Mouse (Mus musculus): ENCODE results near the gene Tlk1. TPM values are rescaled to one million over a fixed set of nuclear protein-coding genes. Genes with fewer than 3 reads are reported as not detected.
A peak's percentile ranks its signal among the peaks of the same experiment; 100 is the strongest.
"Not testable (repeated sequence)": the region's sequence is repeated elsewhere in the genome, so short reads cannot be mapped to it uniquely, and the experiment has no call there.

Gene Tlk1
- total RNA-seq, 2 experiments from 2014 or later = 43.1 to 46.2 TPM

DNA sequence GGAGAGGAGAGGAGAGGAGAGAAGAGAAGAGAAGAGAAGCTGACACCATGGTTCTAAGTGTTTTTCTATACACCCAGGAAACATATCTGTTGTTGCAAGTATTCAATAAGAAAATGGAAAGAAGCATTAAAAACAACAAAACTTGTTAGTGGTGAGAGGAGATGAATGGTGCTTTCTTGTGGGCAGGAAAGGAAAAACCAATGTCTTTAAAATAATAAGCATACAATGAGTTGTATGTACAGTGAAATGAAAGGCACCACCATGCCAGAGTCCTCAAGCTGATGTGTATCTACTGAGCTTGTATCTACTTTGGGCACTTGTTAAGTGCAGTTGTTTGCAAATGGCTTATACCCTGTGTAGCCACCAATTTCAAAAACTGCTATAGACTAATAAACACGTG is 7.7 kb upstream of the Tlk1 start:
- no peak for DNase-seq

DNA sequence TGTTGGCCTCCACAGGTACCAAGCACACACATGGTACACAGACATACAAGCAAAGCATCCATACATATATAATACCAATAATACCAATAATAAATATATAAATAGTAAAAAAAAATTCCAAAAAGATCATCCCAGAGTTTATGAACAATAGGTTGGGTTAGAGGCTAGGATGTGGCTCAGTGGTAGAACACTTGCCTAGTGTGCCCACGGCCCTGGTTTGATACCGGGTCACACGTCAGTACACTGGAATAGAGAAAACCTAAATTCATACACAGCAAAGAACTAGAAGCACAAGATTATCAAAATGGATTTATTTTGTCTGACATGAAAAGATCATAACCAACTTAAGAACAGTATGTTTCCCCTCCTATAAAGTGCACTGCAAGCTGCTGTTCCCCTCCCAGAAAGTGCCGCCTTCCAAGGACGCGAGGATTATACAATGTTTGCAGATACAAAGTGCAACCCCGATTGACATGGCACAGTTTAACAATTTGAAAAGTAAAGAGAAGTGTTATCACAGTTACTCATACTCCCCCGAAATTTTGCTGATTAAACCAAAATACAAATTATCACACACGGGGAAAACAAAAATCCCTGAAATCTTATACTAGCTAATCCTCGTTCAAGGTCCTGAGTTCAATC is 6.3 kb upstream of the Tlk1 start:
- DNase-seq = no peak

DNA sequence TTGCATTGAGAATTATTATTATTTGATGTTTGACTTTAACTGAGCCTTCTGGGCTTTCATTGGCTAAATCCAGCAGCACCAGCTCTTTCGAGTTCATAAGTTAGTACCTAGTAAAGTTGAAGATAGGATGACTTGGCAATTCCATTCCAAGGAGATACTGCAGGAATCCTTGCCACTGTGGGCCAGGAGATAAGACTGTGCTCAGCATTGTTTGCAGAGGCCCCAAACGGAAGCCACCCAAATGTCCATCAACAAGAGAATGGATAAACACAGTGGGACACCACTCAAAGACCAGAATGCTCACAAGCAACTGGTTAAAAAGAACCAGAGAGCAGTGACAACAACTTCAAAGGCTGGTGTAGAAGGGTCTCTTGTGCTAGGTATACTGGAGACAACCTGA is 5.2 kb upstream of the Tlk1 start:
- no peak for DNase-seq

DNA sequence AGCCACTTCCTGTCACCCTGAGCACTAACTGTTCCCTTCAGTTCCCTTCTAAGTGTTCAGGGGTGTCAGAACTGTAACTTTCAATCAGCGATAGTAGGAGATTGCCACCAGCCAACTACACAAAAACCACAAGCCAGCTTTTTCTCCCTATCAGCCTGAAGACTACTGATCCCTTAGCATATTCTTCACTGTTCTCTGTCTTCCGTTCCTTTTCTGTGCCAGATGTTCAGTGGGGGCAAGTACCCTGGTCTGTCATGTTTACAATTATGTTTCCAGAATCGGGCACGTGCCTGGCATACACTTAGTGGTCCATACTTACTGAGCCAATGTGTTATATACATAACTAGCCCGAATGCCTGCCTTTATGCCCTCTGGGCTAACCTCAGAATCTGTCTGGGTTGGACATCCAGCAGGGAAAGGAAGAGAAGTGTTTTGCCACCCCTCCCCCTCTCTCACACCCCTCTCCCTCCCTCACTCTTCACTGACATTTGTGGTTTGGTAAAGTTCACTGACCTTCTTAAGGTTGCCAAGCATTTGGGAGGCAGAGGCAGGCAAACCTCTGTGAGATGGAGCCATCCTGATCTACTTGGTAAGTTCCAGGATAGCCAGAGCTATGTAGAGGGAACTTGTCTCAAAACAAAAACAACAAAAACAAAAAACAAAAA is 4.5 kb upstream of the Tlk1 start:
- DNase-seq = no peak

DNA sequence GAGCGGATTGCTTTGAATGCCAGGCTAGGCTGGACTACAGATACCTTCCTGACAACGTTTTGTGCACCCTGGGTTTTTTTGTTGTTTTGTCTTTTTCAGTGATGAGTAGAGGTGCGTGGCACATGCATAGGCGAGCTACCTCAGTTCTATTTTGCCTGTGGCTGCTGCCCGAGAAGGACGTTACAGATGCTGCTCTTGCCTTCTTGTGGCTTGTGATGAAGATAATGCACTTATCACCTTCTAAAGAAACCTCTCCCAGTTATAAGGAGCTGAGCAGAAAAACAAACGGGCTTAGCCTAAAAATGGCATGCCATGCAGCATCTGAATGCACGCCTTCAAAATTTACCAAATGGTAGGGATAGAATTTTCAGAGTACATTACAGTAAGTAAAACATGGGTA is 2.3 kb upstream of the Tlk1 start:
- DNase-seq = no peak

DNA sequence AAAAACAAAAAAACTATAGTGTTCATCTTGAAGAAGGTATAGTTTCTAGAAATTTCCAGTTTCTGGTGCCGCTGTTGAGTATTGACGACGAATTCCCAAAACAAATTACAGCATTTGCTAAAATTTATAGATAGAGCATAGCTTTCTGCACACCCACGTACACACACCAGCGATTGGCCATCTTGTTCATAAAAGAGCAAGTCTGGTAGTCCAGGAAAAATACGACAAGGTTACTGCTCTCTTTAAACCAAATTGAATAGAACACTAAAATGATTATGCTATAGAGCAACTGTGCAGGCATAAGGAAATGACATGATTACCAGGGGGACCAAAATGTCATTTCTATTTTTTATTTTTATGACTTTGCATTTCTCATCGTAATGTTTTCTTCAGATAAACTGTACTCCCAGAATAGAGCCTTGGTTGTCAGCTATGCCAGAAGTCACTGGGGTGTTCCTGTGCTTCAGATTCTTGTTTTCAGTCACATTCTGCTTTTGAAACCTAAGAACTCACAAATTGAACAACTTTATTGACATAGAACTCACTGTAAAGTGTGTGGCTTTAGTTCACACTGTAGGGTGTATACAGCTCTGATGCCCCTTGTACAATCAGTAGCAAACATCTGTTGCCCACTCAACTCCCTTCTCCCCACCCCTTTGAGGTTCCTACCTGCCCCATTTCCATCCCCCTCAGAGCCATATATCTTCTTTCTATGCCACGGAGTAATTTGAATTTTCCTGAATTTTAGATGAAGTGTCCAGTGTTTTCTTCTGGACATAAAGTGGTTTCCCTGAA is 1.1 kb upstream of the Tlk1 start:
- no peak for DNase-seq

DNA sequence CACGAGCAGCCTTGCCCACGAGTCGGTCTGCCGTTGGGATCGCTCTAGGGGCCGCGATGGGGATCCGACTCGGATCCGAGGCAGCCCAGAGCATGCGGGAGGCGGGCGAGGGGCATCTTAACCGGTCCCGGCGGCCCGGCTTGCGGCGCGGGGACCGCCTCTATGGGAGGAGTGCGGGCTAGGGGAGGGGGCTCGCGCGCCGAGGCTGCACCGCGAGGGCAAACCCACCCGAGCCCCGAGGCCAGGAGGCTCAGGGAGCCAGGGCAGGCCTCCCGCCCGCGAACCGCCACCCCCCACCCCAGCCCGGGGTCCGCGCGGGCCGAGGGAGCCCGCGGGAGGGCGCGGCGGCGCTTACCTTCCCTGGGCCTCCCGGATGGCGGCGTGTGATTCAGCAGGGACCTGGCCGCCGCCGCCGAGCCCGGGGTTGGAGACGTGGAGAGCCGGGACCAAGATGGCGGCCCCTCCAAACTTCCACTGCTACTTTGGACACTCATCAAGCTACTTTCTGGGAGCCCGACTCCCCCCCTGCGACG is 624 bp downstream of the Tlk1 start:
- DNase-seq = peak; percentile 76

DNA sequence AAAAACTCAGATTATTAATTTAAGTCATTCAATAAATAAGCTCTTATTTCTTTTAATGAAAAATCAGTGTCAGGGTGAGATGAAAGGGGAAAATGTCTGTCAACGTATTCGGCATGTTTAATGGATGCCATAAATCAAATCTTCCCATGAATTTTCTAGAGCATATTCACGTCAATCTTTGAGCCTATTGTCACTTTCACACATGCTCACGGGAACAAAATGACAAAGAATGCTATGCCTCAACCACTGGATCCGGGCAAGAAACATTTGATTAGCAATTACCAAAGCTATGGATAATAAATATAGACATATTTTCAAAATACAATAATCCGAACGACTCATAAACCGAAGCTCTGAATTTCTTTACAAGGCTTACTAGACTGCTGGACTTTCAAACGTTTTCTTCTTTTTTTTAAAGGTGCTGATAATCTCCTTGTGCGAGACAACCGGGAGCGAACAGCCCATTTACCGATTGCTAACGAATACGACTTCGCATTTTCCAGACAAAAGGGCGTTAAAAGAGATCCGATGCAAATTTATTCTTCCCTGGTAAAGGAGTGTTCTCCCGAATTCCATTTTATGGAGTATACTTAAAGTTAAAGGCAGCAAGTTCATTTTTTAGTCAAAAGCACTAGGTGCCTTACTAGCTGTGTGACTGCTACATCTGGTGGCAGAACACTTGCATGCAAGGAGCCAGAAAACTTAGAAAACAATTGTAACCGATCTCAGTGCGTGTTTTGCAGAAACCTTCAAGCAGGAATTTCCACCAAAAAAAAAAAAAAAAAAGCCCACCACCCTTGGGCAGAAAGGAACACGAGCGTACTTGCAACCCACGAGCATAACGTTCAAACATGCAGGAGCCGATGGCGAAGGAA is 1.4 kb downstream of the Tlk1 start:
- no peak for DNase-seq

DNA sequence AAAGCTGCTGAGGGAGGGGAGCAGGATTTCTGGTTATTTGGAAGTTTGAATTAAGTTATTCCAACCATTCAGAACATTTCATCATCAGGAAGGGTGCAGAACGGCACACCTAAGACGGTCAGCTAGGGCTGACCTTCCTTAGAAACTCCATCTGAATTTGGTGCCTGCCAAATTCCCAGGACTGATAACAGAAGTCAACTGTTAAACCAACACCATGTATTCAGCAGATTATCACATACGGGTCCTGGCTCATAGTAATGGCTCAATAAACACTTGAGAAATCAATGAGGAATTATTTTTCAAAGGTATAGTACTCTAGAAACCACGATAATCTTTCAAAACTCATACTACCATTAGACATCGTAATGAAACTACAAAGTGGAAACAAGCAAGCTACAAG is 2.1 kb downstream of the Tlk1 start:
- DNase-seq = no peak

DNA sequence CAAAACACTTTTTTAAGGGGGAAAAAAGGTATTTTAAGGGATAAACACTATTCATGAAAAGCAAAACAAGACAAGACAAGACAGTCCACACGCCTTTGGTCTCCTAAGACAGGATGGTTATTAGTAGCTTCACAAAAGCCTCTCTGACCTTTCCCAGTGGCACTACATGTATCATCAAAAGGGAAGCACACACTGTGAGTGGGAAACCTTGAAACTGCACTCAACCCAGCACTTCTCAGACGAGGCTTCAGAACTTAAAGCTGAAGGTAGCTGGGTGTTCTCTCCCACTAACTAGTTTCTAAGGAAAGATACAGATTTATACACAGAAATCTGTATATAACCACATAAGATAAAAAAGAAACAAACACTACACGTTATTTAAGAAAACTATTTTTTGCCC is 8.6 kb downstream of the Tlk1 start:
- DNase-seq = no peak

DNA sequence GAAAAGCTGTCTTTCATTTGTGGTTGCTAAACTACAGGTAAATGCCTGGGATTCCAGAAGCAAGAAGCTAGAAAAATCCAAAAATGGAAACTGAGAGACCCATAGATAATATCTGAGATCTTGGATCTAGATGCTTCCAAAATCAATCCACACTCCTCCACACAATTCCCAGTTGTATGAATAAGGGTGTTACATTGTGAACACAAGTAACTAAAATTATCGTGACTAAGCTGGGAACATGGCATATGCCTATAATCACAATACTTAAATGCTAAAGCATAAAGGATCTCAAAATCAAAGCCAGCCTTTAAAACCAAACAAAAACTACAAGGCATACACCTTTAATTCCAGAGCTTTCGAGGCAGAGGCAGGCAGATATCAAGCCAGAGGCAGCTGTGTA is 9.5 kb downstream of the Tlk1 start:
- DNase-seq = no peak

DNA sequence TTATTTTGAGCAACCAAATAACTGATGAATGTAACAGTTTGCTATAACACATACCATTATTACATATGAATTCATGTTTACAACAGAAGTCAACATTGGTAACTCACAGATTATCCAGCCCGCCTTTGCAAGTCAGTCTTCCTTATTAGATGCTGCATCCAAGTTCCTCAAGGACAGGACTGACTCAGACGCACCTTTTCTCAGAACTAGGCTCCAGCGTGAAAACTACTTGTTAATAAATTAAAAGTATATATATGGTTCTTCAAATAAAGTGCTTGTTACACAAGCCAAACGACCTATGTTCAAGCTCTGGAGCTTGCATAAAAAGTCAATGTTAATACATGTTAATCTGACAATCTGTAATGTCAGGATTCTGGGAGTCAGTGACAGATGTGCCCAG is 11.9 kb downstream of the Tlk1 start:
- DNase-seq = no peak

DNA sequence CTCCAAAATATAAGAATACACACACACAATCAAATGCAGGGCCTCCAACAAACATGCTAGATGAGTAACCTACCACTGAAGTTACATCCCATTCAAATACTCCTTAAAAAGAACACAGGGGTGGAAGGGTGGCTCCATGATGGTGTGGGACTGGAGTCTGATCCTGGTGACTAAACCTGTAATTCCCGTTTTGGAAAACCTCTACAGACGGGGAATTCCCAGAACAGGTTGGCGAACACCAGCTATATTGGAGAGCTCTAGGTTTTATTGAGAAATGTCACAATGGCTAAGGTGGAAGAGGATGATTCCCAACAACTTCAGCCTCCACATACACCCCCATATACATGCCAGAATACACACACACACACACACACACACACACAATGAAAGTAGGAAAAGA is 14.1 kb downstream of the Tlk1 start:
- DNase-seq = no peak

DNA sequence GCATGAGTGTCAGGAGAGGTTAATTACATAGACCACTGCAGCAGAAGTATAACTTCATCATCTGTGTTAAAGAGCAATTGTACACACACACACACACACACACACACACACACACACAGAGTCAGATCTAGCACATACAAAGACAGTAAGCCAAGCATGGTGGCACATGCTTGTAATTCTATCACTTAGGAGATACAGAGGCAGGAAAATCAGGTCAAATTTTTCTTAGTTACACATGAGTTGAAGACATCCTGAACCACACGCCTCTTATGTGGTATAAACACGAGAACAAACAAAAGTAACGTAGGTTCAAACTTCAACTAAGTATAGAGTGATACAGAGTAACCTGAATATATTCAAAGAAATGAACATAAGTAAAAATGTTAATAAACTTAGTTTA is 15.6 kb downstream of the Tlk1 start:
- DNase-seq = no peak

DNA sequence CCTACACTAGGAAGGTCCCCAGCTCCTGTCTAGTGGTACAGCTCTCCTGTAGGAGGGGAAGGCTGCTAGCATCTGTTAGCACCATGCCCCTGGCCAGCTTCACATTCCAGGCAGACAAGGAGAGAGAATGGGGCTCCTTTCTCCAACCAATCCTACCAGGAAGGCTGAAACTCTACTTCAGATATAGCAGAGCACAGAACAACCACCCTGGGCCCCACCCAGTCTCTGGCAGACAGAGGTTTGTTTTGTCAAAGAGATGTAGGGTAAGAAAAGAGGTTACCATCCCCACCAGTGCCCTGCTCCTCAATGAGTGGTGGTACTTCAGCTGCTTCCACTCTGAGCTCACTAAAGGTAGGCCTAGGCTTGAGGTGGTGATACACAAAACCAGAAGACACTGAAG is 16.8 kb downstream of the Tlk1 start:
- no peak for DNase-seq

DNA sequence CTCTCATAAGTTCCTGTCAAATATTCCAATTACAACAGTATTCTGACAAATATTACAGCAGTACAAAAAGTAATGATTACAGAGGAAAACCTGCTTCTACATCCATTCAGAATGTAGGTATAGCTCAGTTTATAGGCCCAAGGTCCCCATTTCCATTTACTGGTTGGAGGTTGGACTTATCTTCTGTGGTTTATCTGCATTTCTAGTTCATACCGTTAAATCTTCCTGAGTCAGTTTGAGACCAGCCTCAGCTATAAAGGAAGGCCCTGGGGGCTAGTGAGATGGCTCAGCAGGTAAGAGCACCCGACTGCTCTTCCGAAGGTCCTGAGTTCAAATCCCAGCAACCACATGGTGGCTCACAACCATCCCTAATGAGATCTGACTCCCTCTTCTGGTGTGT is 17.9 kb downstream of the Tlk1 start:
- not testable (repeated sequence) for DNase-seq

DNA sequence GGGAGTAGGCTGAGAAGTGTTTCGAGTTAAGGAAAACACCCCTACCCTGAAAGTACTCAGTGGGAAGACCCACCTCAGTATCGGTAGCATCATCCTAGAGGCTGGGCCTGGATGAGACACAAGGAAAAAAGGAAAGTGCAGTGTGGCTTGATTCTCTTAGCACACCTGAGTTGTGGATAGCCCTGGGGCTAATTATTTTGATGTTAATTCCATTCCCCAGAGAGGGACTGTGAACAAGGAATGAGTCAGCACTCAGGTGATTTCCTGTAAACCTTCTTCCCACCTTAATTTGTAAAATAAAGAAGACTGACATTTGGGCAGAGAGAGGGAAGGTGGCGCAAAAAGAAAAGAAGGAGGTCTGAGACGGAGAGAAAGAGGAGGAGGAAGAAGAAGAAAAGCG is 19.5 kb downstream of the Tlk1 start:
- no peak for DNase-seq

DNA sequence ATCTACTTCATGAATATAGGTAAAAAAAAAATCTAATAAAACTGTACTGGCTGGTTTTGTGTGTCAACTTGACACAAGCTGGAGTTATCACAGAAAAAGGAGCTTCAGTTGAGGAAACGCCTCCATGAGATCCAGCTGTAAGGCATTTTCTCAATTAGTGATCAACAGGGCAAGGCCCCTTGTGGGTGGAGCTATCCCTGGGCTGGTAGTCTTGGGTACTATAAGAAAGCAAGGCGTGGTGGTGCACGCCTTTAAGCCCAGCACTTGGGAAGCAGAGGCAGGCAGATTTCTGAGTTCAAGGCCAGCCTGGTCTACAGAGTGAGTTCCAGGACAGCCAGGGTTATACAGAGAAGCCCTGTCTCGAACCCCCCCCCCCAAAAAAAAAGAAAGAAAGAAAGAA is 21.8 kb downstream of the Tlk1 start:
- not testable (repeated sequence) for DNase-seq

DNA sequence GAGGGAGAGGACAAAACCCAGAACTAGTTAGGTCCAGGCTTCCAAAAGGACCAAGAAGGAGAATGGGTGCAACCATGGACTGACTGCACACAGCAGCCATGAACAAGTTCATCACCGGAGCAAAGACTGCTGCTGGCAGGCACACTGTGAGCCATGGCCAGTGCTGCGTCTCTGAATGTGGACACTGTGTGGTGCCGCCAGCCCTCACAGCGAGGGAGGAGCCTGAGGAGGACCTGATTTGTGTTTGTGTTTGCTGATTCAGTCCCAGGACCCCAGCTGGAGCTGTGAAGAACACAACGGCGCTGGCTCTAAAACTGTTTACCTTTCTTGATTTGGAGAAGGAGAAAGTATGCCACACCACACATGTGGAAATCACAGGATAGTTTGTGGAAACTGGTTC is 22.9 kb downstream of the Tlk1 start:
- DNase-seq = peak; percentile 12

DNA sequence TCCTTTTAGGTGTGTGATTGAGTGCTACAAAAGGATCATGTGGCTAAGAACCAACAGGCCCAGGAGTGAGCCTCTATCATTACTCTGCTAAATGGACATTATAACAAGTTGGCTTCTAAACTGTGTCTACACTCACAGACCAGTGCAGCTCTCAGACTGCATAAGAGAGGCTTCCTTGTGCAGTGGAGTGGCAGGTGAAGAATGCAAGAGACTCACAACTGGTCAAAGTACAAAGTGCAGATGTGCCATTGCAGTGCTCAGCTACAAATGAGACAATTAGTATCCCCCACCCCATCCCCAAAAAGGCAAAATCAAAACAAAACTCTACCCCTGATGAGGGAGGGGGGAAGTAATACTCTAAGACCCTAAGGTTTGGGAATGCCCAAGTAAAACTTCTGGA is 24.0 kb downstream of the Tlk1 start:
- DNase-seq = no peak

DNA sequence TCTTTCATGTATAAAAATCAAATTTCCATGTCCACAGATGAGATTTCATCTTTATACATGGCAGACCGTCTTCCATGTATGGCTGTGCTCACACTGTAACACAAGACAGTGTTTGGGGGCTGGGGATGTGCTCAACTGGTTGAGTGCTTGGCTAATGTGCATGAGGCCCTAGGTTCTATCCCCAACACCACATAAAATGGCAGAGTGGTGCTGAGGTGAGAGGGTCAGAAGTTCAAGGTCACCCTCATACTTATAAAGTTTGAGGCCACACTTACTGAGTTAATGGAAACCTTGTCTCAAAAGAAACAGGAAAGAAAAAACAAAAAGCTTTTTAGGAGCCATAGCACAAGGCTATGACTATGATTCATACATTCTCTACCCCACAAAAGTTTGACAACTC is 25.1 kb downstream of the Tlk1 start:
- no peak for DNase-seq

DNA sequence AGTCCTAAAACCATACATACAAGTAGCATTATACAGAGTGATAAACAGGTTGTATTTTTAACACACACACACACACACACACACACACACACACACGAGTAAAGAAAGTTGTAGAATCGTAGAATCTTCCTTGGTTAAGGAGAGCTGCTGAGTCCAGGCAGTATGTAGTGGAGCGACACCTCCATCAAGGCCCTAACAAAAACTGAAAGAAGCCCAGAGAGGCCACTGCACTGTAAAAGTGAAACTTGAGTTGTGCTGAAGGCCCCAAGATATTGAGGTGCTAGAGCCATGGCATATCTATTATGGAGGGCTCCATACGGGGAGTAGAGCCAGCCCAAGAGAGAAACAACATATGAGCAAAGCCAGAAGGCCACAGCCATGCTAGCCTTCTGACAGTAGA is 32.3 kb downstream of the Tlk1 start:
- no peak for DNase-seq

Data from gastrocnemius, postnatal 10 days (tissue).